Mouse (Mus musculus): ENCODE data around the gene Sesn2.
"Not testable (repeated sequence)": the region's sequence is repeated elsewhere in the genome, so short reads cannot be mapped to it uniquely, and the experiment has no call there.

Gene Sesn2

DNA sequence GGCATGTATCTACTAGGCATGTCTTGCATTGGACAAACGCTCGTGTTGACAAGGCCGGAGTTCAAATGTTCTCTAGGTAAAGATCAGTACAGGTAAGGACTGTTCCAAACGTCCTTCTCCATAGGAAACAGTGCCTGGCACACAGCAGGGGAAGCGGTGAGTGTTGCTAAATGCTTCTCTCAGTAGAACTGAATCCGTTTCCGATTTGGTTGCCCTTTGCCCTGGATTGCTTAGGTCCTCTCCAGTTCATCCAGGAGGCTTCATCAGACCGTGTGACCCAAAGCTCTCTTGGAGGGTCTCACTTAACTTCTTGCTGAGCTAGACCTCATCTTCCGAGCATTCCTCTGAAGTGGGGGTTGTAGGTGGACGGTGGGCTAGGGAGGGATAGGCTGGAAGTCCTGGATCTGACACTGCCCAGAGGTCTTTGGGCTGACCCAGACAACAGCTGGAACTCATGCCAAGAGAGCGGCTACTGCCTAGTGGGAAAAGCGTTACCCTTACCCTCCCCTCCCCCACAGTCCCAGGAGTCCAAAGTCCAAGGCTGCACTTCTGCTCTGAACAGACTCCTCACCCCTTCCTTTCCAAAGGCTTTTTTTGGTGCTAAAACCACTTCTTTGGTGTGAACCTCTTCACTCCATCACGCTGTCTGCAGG, 27.2 kb downstream of the Sesn2 start:
- no peak for DNase-seq (ENCODE audit: low spot score)

DNA sequence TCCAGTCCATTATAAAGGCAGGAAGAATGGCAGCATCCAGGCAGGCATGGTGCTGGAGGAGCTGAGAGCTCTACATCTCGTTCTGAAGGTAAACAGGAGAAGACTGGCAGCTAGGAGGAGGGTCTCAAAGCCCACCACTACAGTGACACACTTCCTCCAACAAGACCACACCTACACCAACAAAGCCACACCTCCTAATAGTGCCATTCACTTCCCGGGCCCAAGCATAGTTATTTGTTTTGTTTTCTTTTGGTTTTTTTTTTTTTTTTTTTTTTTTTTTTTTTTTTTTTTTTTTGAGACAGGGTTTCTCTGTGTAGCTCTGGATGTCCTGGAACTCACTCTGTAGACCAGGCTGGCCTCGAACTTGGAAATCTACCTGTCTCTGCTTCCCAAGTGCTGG, 28.2 kb downstream of the Sesn2 start:
- not testable (repeated sequence) for DNase-seq (ENCODE audit: low spot score)

DNA sequence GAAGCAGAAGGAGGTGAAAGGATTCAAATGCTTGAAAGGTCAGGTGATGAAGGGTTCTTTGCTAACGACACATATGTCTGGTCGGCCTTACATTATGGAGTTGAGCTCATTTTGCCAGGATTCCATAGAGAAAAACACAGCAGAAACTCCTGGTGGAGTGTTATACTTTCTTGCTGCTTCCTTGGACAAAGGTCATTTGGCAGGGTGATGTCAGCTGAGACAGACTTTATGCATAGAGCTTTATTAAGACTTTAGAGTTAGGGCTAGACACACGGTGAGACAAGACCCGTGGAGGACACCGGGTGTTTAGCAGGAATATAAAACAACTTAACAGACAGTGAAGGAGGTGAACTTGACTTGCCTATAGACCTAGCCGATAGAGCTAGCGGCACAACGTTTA, 32.5 kb downstream of the Sesn2 start:
- no peak for DNase-seq (ENCODE audit: low spot score)

DNA sequence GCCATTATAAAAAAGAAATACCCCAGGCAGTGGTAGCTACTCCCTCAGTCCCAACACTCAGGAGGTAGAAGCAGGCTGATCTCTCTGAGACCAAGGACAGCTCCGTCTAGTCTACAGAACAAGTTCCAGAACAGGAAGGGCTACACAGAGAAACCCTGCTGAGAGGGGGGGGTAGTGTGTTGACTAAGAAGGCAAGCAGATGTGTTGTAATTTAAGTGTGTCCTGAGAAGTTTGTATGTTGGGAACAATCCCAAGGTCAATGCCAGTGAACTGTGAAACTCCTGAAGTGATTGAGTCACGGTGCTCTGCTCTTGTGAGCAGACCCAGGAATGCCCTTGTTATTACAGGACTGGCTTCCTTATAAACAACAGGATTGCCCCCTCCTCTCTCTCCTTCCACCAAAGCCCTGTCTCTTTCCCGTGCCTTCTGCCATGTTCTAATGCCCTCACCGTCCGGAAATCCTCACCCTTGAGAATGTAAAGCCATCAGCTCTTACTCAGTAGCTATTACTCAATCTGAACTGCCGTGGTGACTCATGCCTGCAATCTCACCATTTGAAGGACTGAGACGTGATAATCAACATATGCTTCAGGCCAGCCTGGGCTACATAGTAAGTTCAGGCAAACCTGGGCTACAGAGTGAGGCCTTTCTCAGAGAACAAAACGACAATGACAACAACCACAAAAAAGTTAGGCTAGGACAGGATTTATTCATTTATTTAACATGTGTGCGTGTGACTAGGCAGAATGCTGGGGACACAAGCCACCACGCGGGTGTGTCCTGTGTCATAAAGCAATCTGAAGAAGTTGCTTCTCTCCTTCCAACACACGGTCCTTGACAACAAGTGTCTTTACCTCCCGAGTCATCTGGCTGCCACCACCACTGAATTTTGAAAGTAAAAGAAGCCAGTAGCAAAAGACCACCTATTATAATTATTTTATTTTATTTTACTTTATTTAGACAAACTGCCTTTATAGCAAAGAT, 34.1 kb downstream of the Sesn2 start:
- DNase-seq (ENCODE audit: low spot score) = peak; percentile 38

DNA sequence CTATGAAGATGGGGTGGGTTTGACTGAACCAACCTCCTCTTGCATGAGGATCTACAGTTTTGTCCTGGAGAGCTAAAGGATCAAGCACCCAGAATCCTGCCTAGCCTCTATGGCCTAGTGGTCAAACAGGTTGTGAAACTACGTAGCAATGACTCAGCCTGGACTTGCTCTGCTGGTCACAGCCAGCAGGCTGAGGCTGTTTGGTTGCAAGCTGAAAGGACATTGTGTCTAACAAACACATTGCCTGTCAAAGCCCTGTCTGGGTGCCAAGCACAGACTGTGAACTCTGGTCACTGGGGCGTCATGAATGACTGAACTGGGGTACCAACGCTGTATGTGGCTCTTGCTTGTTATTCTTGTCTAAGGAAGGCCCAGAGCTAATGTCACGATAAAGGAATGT, 35.7 kb downstream of the Sesn2 start:
- DNase-seq (ENCODE audit: low spot score) = peak; percentile 68

DNA sequence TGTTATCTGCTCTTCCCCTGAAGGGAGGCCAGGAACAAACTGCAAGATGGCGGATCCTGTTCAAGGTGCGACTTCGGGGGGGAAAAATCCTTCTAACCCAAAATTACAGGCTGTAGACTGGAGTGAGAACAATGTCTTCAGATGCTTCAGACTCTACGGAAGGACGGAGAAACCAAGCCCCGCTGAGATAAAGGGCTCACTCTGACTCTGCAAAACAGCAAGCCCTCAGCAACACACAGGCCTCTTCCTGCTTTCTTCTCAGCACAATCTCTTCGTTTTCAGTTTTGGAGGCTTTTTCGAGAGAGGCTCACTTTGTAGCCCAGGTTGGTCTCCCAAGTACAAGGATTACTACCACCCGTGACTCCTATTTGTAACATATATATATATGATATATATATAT, 36.9 kb downstream of the Sesn2 start:
- no peak for DNase-seq (ENCODE audit: low spot score)

DNA sequence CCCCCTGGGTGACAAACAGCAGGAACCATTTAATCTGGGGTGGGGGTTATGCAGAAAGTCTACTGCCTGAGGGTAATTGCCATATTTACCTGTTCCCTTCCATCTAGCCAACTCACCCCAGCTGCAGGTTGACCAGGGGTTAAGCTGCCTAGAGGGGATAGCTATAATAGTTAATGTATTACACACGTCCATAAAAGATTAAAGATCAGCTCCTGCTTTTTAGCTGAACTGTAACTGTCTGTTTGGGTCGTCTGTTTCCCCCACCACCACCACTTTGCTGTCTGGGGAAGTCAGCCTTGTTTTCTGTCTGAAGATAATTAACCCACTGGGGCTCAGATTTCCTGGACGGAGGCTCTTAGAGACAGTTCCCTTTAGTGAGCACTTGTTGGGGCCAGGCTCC, 40.4 kb downstream of the Sesn2 start:
- DNase-seq (ENCODE audit: low spot score) = no peak

DNA sequence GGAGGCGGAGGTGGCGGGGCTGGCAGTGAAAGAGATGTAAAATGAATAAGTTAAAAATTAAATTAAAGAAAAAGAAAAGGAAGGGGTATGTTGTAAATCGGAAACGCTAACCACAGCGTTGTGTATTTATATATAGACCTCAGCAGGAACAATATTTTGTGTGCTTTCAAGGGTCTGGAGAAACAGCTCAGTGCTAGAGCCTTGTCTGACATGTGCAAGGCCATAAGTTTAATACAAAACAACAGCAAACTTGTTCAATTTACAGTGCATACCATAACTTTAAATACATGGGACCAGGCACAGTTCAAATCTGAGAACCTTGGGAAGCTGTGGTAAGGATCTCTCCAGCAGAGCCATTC, 46.1 kb downstream of the Sesn2 start:
- no peak for DNase-seq (ENCODE audit: low spot score)

DNA sequence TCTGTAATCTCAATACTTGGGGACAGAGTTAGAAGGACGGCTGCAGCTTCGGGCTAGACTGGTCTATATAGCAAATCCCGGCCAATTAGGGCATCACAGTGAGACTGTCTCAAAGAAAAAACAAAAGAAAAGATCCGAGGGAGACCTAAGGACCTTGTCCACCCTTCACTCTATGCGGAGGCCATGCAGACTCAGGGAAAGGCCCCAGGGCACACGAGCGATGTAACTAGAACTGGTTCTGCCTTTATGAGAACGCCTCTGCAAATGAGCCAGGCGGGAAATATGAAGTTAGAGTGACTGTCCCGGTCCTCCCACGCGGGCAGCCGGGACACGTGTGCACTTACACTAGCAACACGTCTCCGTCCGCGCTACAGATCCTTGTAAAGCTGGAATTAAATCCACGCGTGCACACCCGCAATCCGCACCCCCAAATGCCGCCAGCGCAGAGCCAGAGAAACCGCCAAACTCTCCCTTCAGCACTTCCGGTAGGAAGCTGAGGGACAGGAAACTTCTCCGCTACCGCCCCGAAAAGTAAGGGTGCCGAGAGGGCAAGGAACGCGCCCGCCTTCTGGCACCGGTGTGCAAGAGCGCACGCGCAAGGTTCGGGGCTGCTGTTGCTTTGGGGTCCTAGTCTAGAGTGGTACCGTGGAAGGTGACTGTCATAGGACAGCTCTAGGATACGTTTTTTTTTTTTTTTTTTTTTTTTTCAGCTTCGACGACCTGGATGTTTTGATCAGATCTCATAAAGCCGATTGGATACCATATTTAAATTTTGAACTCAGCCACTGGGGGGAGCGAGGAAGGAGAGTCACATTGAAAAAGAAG, 46.7 kb downstream of the Sesn2 start, which contains the start of gene Med18:
Gene Med18 (minus strand): TSS at position 492 of the 825 bp plus-strand sequence.
- peak; percentile 96 for DNase-seq (ENCODE audit: low spot score)

DNA sequence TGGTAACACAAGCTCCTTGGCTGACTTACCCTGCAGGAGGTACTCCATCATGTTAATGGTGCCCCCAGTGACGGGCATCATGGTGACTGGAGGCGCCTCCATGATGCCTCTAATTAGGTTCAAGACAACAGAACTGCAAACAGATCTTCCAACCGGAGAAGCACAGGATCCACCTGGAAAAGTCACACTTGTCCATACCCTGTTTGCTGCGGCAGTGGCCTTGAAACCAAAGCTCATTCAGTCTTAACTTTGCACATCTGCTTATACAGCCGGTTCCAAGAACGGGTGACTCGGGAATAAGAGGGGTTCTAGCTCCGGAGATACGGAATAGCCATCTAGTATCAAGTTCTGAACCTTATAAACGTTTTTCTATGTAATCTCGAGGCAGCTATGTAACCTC, 47.5 kb downstream of the Sesn2 start:
- no peak for DNase-seq (ENCODE audit: low spot score)

DNA sequence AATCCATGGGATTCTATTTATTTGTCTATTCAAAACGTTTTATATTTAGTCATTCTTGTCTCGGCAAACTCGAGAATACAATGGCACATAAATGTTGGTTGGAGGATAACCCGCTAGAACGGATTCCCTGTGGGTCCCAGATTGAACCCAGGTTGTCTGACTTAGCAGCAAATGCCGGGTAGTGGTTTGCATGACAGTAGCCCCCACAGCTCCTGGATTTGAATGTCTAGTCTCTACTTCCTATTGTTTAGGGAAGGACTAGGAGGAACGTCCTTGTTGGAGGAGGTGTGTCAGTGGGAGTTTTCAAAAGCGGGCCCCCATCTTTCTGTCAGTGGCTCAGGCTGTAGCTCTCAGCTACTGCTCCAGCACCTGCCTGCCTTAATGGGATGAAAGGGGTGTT, 50.1 kb downstream of the Sesn2 start:
- DNase-seq (ENCODE audit: low spot score) = no peak

DNA sequence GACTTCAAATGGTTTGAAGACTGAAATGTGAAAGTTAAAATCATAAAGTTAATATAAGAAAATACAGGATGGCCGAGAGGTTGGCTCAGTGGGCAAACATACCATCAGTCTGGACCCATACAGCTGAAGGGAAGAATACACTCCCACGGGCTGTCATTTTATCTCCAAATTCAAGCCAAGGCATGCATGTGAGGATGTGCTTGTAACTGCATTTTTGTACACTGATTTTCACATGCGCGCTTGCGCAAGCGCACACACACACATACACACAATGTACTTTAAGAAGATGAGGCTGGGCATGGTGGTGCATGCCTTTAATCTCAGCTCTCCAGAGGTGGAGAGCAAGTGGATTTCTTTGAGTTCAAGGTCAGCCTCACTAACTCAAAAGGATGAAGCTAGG, 54.7 kb downstream of the Sesn2 start:
- DNase-seq (ENCODE audit: low spot score) = no peak

DNA sequence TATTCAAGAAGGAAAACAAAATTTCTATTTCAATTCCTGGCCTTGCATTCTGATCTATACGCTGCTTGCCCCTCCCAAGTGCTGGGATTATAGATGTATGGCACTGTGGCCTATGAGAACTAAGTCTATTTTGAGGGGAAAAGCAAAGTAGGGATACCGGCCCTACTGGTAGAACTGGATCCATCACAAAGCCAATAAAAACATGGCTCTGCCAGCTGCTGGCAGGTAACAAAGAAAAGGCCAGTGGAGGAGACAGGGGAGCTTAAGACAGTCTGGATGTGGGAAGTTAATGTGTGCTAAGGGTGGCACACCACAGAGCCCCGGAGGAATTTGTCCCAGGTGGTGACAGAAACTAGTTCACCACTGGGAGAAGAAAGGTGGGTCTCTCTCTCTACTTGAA, 55.2 kb downstream of the Sesn2 start:
- no peak for DNase-seq (ENCODE audit: low spot score)

DNA sequence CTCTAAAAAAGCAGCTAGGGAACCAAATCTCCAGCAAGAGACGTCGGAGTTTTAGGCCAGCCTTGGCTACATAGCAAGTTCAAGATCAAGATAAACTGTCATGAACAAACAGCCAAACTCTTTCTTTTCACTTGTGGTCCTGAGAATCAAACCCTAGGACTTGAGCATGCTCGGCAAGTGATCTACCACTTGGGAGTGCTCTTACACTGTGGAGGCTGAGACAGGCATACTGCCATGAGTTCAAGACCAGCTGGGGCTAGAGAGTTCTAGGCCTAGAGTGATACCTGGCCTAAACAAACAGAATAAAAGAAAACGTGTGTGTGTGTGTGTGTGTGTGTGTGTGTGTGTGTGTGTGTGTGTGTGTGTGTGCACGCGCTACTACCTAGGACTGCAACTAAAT, 56.1 kb downstream of the Sesn2 start:
- DNase-seq (ENCODE audit: low spot score) = no peak

DNA sequence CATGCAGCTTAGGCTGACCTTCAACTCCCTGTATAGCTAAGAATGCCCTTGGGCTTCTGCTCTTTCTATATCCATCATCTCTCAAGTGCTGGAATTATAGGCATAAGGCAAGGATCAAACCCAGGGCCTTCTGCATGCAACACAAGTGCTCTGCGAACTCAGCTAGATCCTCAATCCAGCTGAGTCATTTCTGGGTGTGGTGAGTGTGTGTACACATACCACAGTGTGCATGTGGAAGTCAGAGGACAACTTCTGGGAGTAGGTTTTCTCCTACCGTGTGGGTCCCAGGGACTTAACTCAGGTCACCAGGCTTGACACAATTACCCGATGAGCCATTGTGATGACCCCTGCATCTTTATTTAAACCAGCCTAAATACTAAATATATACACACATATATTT, 60.5 kb downstream of the Sesn2 start:
- DNase-seq (ENCODE audit: low spot score) = no peak

DNA sequence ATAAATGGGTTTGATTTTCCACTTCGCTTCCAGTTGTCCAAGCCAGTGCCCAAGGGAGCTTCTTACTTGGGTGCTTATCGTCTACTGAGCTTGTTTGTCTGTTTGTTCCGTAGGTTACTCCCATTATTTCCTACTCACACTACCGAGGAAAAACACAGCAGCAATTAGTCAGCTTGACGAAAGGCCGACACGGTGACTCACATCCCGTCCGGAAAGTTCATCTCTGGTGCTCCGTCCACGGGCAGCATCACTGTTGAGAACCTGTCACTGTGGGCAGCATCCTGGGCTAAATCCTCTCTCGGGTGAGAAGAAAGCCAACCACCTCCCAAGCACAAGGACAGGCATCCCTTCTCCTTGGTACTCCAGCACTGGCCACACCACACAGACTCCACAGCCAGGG, 64.2 kb downstream of the Sesn2 start:
- no peak for DNase-seq (ENCODE audit: low spot score)

DNA sequence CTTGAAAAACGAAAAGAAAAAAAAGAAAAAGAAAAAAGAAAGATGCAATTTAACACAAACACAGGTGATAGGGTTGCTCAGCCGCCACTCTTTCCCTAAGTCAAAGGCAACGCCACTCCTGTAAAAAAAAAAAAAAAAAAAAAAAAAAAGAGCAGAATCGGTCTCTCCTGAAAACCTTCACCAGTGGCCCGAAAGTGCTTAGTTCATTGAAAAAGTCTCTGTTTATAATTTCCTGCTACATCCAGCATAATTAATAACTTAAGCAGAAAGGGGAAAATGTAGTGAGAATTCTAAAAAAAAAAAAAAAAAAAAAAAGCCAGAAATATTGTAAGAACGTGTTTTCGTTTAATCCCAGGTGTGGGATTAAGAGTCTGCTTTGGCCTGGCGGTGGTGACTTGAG, 65.8 kb downstream of the Sesn2 start:
- DNase-seq (ENCODE audit: low spot score) = no peak
